Mouse (Mus musculus) kidney, adult 2 months (tissue): Measurements from ENCODE around the gene 1700037H04Rik.

Experiments used
- CTCF ChIP-seq: fragments of 200-500 bp; conservative IDR thresholded peaks from 2 replicates; pipeline ENCODE4 v1.5.1; 2011; ENCODE audit warnings: low read depth, mild to moderate bottlenecking, control low read depth, low read length, moderate library complexity, mixed read lengths; ENCODE audit not compliant: insufficient read depth, insufficient read length
- POLR2A ChIP-seq: fragments of 200-500 bp; IDR thresholded peaks from one replicate; pipeline ENCODE4 v1.6.1; 2011; ENCODE audit warnings: low read depth, low read length, control low read depth

GRCm38 (mm10) chr2:131172322-131172721, 12.4 kb upstream of the 1700037H04Rik start:
- no peak for TF ChIP-seq CTCF
- no peak for TF ChIP-seq POLR2A
